Mouse (Mus musculus): ENCODE results near the gene Cbx3.

Gene Cbx3

DNA sequence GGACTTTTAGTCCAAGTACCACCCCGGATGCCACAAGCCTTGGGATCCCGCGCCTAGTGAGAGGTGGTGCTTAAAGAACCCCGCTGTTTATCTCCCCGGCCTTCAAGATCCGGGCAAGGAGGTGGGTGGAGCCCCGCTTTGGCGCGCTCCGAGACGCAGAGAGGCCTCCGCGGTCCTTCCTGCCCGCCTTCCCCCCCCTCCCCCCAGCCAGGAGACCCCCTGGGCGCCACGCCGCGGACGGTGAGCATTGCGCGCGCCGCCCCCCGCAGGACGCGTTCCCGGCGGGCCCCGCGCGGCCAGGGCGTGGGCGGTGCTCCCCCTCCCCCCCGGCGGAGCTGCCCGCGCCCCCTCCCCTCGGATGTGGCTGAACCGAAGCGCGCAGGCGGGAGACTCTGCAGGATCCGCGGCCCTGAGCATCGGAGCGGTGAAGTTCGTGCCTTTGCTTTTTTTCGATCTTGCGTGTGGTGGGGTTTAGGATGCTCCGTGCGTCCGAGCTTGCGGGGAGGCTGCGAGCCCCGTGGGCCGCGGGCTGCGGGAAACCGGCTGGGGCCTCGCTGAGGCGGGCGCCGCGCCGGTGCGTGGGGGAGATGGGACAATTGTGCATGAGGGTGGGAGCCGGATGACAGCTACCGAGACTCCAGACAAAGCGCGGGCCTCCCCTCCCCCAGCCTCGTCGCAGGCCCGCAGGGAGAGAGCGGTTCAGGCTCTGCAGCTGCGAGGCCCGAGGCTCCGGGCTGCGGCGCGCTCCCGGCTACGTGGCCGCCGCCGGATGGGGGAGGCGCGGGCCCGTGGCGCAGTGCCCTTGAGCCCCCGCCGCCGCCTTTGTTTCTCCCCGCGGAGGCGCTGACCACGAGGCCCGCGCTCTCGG lies at the start of gene Cbx3:
Cbx3 (plus strand) TSS at position 50 of the 868 bp plus-strand sequence.
- no peak for DNase-seq (ENCODE audit: low read depth)

DNA sequence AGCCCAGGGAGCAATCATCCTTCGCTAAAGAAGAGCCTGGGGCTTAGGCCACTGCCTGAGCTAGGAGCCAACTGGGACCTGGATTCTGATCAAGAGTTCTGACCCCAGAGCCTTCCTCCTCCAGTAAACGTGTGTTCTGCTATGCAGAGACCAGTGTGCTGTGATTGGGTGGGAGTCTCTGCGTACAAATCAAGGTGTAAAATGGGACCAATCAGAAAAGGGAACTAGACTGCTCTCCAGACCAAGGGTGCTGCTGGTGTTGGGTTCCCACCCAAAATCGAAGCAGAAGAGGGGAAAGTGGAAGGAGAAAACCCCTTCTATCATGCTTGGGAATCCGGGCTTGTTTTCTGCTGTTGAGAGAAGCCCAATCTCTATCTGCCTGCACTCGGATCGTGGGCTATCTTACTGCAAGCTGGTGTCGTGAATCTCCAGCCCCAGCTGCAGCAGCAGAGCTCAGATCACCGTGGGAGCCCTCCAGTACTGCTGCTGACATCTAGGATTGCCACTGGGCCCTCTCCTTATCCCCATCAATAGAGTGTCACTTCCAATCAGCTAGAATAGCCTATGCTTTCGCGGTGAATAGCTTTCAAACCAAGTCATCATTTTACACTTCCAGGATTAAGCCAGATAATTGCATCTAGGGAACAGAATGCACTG lies 46.6 kb upstream of the Cbx3 start:
- DNase-seq (ENCODE audit: low read depth), result no peak

DNA sequence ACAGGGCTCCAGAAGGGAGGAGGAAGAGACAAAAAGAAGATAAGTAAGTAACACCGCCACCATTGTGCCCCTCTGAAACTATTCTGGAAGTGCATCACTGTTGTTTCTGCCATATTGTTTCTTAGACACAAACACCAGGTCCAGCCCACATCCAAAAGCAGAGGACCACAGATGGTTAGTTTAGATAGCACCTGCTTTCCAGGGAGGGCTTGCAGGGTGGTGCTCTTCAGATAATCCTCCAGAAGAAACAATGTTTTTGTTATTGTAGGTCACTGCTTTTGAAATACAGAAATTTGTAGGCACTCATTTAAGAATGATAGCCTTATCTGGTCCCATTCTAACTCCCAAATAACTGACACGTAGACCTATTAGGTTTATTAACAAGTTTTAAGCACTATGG lies 45.6 kb upstream of the Cbx3 start:
- DNase-seq (ENCODE audit: low read depth), result no peak

DNA sequence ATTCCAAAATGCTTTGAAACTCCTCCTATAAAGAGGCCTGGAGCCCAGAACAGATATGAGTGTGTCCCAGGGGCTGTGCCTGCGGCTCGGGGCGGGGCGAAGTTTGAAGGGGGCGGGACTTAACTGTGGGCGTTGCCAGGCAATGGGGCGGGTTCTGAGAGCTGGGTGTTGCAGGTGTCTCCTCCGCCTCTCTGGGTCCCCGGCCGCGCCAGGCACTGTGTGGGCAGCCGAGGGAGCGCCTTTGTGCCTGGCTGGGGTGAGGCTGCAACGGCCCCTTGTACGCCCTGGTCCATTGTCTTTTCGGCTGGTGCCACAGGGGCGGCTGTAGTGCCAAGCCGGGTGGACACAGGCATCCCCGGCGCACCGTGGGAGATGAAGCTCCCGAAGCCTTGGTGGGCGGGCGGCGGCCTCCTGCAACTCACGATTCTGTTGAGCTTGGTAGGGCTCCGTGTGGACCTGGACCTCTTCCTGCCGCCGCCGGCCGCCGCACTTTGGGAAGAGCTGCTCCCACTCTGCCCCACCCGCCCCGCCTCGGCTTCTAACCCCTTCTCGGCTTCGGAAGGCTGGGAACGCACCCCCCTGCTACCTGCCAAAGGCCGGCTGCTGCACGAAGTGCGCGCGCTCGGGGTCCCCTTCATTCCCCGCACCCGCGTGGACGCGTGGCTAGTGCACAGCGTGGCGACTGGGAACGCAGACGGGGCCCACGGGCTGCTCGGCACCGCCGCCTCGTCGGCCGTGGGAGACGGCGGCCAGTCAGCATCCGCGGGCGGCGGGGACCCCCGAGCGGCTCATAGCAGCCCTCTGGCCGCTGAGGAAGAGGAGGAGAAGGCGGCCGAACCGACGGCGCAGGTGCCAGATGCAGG lies 37.4 kb upstream of the Cbx3 start, which contains the start of gene Nfe2l3:
Nfe2l3 (plus strand) TSS at position 136 of the 863 bp plus-strand sequence.
- DNase-seq (ENCODE audit: low read depth), result peak; percentile 75

DNA sequence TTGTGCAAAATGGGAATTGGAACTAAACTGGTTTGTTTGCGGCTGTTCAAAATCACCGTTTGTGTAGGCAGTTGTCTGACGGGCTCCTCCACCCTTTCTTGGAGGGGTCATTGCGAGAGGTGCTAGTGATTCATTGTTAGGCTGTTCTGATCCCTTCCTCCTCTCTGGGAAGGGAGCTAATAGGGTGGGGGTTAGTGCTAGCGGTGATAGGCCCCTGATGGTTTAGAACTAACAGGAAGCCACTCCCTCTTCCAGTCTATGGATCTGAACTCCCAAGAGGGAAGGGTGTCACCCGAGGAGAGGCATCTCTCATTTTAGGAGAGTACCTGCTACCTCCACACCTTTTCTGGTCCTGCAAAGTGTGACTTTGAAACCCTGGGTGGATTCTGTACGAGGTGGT lies 35.9 kb upstream of the Cbx3 start:
- DNase-seq (ENCODE audit: low read depth), result no peak

DNA sequence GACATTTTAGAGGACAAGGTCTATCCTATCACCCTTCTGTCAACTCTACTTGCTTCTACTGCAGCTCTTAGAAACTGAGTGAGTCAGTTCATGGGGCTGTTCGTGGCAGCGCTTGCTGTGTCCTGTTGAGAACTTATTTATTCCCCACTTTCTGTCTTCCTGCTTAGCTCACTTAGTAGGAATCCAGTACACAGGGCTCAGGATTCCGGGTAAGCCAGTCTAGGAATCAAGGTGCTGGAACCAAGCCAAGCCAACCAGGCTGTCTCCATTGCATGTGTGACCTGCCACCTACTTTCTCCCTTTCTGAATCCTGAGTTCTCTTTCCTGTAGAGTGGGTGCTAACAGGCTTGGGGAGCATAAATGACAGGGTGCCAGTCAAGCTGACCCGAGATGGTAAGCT lies 32.5 kb upstream of the Cbx3 start:
- DNase-seq (ENCODE audit: low read depth), result no peak

DNA sequence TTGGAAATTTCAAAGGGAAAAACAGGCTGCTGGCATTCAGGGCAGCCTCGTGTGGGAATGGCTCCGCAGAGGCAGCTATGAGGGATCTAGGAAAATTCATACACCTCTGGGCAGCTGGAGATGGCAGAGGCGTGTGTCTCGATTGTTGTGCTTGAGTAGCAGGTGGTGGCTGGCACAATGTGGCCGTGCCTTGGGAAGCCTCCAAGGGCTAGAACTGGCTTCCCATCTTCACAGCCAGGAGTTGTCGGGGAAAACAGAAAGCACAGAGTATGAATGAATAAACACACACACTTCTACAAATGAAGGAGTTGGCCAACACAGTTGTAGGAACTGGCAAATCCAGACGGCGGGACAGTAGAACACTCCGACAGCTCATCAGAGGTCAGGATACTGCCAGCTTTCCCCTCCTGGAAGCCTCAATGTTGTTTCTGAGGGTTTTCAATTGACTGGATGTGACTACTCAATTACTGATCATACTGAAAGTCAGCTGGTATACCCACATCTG lies 31.3 kb upstream of the Cbx3 start:
- no peak for DNase-seq (ENCODE audit: low read depth)

DNA sequence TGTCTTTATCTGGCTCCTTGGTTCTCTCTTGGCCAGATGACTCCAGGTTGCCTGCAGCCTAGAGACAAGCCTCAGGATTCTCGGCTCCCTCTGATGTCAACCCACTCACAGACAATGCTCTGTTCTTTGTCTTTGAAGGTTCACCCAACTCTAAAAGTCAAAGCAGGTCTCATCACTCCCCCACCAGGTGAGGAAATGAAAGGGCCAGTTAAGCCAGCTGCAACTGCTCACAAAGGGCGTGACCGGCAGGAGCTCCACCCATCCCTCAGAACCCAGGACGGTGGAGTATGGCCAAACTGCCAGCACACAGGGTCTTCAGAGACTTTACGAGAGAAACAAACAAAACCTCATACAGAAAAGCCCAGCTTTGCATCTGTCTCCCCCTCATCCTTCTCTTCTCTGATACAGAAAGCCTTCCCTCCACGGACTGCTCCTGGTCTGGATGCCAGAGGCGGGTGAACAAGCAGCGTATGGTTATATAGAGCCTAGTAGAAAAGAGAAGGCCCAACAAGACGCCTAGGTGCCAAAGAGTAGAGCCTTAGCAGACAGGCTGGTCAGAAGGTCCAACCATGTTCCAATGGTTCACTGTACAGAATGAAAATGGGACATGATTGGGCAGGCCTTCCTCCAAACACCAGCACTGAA lies 27.8 kb upstream of the Cbx3 start:
- peak; percentile 64 for DNase-seq (ENCODE audit: low read depth)

DNA sequence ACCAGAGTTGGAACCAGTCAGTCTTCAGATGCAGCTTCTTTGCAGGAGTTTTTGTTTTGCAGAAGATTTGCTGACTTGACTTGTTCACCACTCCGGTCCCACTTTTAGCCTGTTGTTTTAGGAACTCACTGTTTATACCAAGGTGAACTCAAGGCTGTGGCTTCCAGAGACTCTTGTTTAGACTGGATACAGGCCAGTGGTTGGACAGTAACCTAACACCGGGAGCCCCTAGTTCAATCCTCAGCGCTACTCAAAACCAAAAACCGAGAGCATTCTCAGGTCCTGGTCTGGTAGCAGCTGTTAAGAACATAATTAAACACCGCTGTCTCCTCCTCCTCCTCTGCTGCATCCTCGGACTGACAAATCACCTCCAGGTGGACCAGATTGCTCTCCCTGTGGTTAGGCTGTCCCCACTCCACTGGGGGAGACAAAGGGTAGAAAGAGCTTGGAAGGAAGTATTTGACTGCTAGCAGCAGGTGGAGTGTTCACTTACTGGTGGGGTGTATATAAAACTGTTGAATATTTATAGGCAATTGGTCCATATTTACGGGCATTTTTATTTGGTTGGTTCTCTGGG lies 17.1 kb upstream of the Cbx3 start:
- no peak for DNase-seq (ENCODE audit: low read depth)

DNA sequence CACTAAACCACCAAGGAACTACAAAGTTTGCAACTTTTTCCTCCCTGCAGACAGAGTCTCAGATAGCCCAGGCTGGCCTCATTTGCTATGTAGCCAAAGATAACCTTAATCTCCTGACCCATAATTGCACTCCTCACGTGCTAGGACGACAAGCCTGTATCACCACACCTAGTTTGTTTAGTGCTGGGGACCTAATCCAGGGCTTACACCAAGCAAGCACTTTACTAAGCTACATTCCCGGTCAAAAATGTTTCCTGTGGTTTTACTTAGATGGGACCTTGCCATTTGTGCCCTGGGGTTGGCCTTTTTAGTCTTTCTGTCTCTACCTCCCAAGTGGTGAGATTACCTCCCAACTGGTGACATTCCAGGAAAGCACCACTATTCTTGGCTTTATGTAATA lies 15.2 kb upstream of the Cbx3 start:
- no peak for DNase-seq (ENCODE audit: low read depth)

DNA sequence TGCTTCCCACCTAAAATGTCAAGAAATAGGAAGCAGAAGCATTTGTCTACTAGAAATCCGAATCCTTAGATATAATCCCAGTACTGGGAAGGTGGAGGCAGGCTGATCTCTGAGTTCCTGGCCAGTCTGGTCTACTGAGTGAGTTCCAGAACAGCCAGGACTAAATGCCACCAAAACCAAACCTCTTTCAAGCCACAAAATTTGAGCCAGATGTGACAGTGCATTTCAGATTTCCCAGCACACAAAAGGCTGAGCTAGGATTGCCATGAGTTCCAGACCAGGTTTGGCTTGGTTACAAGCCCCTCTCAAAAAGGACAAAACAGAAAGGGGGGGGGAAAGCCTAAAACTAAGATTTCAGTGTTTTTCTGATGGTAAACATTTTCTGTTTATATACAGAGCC lies 14.0 kb upstream of the Cbx3 start:
- DNase-seq (ENCODE audit: low read depth), result no peak

DNA sequence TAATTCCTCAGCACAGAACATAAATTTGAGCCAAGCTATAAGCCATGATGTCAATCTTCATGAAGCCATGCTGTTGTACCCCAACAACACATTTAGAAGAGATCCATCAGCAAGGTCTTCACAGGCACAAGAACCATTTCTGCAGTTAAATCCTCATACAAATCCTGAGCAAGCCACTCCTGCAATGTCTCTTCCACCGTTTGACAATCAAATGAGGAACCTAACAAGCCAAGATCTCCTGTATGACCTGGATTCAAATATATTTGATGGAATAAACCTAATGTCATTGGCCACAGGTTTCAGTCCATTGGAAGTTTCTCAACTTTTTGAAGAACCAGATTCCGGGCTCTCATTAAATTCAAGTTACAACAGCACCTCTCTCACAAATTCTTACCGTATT lies 12.9 kb upstream of the Cbx3 start:
- no peak for DNase-seq (ENCODE audit: low read depth)

DNA sequence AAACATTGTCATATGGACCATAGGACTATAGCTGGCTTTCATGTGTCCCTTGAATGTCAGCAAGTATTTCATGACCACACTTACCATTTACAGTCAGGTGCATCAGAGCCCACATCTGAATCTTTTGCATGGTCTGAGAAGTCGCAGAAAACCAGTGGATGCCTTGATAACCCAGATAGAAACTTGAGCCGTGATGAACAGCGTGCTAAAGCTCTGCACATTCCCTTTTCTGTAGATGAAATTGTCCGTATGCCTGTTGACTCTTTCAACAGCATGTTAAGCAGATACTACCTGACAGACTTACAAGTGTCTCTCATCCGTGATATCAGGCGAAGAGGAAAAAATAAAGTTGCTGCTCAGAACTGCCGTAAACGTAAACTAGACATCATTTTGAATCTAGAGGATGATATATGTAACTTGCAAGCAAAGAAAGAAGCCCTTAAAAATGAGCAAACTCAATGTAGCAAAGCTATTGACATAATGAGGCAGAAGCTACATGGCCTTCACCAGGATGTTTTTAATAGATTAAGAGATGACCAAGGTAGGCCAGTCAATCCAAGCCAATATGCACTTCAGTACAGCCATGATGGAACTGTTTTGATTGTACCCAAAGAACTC lies 12.3 kb upstream of the Cbx3 start:
- no peak for DNase-seq (ENCODE audit: low read depth)

DNA sequence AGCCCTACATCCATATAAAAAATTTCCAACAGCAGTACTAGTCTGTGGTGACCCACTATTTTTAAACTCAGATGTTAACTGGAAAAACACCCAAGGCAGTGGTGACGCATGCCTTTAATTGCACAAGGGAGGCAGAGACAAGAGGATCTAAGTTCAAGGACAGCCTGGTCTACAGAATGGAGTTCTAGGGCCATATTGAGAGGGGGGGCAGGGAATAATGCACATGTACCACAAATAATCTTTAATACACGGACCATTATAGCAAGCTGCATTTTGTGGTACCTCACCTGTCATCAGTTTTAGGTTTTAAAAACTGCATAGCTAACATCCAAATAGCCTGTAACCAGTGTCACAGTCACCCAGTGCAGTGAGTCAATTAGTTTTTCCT lies 11.2 kb upstream of the Cbx3 start:
- DNase-seq (ENCODE audit: low read depth), result peak; percentile 36

DNA sequence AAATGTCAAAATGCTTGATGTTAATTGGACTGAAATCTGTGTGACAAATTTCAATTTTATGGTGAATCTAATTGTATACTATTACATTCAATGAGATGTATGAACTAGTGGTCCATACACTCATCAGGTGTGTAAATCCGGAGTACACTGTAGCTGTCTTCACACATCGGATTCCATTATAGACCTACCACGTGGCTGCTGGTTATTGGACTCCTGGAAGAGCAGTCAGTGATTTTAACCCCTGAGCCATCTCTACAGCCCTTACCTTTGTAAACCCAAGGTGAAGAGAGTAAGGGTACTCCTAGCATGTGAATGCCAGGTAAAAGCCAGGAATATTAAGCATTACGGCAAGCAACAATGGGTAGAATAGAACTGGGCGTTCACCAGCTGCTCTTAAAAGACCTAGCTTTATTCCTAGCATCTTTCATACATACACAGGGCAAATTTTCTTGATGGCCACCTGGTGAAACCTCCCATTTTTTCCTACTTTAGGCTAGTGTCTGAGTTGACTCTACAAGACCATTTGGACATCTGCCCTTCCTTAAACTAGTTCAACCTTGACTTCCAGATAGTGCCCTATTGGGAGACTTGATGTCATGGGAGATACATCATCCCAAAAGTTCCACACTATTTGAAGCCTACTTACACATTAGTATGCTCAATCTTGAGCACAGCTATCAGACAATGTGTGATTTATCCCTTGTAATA lies 10.7 kb upstream of the Cbx3 start:
- peak; percentile 53 for DNase-seq (ENCODE audit: low read depth)

DNA sequence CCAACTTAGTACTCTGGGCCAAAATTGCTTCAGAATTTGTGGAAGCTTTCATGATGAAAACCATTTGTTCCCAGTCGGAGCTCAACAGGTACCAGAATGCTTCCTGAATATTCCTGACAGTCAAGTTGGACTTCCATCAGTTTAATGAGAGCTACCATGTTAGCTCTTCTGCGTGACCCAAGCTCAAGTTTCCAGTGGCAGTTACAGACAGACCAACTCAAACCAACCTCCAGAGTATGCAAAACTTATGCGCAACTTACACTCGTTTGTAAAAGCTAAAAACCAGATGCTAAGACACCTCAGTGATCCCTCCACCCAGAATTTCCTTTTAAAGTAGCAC lies 10.2 kb upstream of the Cbx3 start:
- DNase-seq (ENCODE audit: low read depth), result peak; percentile 54

DNA sequence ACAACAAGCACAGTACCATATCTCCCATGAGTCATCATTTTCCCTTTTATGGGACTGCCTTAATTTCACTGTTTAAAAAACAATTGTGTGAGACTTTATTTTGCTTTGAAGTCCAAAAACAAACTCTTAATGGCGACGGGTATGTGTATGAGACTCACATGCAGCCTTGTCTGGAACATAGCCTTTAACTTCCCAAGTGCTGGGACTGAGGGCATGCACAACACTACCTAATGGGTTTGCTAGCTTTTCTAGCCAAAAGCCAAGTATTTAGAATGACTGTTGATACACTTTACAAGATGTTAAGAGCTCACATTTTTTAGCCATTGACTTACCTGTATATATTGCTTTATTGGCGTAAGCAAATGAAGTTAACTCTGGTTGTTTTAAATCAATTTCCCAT lies 9.8 kb upstream of the Cbx3 start:
- DNase-seq (ENCODE audit: low read depth), result peak; percentile 53

DNA sequence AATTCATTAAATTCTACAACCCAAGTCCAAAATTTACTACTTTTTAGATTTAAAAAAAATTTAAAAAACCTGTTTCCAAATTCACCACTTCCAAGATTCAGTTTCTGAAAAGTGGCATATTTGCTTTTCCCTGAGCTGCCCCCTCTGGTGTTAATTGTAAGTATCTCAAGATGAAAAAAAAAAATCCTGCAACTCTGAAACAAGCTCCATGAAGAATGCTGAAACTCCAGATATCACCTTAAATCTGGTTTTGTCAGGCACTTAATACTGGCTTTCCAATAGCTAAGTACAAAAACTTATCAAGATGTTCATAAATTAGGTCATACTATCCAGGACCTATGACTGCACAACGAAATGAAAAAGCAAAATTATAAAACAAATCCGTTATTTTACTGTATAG lies 2.5 kb upstream of the Cbx3 start:
- peak; percentile 46 for DNase-seq (ENCODE audit: low read depth)

DNA sequence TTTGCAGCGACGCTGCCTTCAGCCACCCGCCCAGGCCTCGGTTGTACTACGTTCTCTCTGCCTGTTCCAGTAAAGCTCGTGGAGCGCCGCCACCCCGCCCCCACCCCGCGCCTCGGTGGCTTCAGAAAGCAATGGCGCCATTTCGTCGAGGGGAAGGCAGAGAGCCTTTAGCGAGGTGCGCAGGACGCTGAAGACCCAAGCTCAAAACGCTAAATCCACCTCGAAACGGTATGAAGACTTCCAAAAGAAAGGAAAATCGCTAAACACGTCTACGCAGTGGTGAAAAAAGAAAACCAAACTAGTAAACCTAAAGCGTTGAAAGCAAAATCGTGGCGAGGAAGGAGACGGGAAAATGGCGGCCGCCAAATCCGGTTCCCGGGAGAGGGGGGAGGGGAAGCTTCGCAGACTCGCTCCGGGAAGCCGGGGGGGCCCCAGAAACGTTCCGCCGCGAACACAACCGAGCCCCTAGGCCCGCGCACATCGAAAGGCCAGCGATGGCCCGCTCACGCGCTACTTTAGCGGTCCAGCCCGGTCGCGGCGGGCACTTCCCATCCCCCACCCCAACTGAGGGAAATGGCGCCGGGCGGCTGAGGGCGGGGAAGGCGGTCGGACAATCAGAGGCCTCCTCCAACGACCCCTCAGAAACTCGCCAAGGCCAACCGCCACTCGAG lies 1.1 kb upstream of the Cbx3 start:
- peak; percentile 93 for DNase-seq (ENCODE audit: low read depth)

DNA sequence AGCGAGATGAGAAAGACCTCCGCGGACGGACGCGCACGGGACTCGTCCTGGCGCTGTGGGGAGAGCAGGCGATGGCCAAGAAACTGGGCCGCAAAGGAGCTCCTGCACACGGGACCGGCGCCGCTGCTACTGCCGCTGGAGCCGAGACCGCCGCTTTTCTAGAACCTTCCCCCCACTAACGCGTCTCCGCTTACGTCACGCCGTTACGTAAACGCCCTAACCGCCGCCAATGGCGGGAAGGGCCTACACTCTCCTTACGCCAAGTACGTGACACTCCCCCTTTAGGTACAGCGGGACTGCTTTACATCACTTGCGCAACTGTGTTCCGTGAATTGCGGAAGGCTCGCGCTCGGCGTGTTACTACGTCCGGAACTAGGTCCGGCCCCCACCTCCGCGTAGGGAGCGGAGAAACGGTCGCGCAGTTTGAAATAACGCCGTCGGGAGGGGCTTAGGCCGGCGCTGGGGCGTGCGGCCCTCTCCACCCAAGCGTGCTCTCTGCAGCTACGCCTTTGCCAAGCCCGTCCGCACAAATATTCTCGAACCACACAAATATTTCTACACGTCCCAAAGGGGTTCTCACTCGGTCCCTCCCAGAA lies 347 bp upstream of the Cbx3 start, which contains the start of gene Hnrnpa2b1:
Hnrnpa2b1 (minus strand) TSS at position 180 of the 596 bp plus-strand sequence.
- DNase-seq (ENCODE audit: low read depth), result peak; percentile 100
